Mouse (Mus musculus) megakaryocyte-erythroid progenitor cell, adult 5 weeks (primary cell): ENCODE measurements around the gene Card9. TPM values are rescaled to one million over a fixed set of nuclear protein-coding genes. Genes with fewer than 3 reads are reported as not detected.

ENCODE experiments used
- polyA plus RNA-seq: library from polyadenylated mRNA; stranded (reverse); fragments of >175 nt; gene quantifications from 2 replicates; pipeline ENCODE4 v1.2.3, GENCODE M21; 2012

The Card9 gene
- polyA plus RNA-seq, result 222 and 257 TPM in 2 replicates

GRCm38 (mm10) chr2:26360772-26361171 is at the start of gene Card9:
Card9 (minus strand) TSS chr2:26360918.

GRCm38 (mm10) chr2:26408515-26409356 is 48.0 kb upstream of the Card9 start, which contains the start of gene Inpp5e:
Inpp5e (minus strand) TSS chr2:26409203.

GRCm38 (mm10) chr2:26389154-26389690 is 28.5 kb upstream of the Card9 start, which contains the start of the genes Entr1 and Pmpca:
Entr1 (minus strand) TSS chr2:26389316.
Pmpca (plus strand) TSS chr2:26389339.

GRCm38 (mm10) chr2:26380131-26380771 is 19.5 kb upstream of the Card9 start, which contains the start of gene Snapc4:
Snapc4 (minus strand) TSS chr2:26380653.

GRCm38 (mm10) chr2:26351358-26352290 is 9.1 kb downstream of the Card9 start, which contains the start of gene Dnlz:
Dnlz (minus strand) TSS chr2:26352110.

GRCm38 (mm10) chr2:26315072-26315924 is 45.4 kb downstream of the Card9 start, which contains the start of gene Gpsm1:
Gpsm1 (plus strand) TSS chr2:26315515.

Other genes with a start within 250 kb of the Card9 start
- 10.8 and 11.2 TPM in 2 replicates for gene Nacc2, start 237.7 kb downstream of the Card9 start, polyA plus RNA-seq
- 0.06 TPM in 1 of 2 replicates, not detected in the other for gene Lhx3, start 152.6 kb downstream of the Card9 start, polyA plus RNA-seq
- gene Qsox2, start 123.4 kb downstream of the Card9 start, polyA plus RNA-seq, result 5.6 TPM in 2 replicates
- gene Ccdc187, start 66.4 kb downstream of the Card9 start, polyA plus RNA-seq, result 0.02 TPM in 2 replicates
- 54.7 and 77.0 TPM in 2 replicates for gene Gpsm1, start 45.4 kb downstream of the Card9 start, polyA plus RNA-seq
- 18.0 and 21.7 TPM in 2 replicates for gene Dnlz, start 8.8 kb downstream of the Card9 start, polyA plus RNA-seq
- 39.7 and 63.6 TPM in 2 replicates for gene Snapc4, start 19.7 kb upstream of the Card9 start, polyA plus RNA-seq
- gene Entr1, start 28.4 kb upstream of the Card9 start, polyA plus RNA-seq, result 75.4 and 97.5 TPM in 2 replicates
- gene Pmpca, start 28.4 kb upstream of the Card9 start, polyA plus RNA-seq, result 385 and 421 TPM in 2 replicates
- 13.3 and 16.9 TPM in 2 replicates for gene Inpp5e, start 48.3 kb upstream of the Card9 start, polyA plus RNA-seq
- gene Sec16a, start 84.3 kb upstream of the Card9 start, polyA plus RNA-seq, result 30.5 and 33.9 TPM in 2 replicates
- 44.7 and 51.9 TPM in 2 replicates for gene Notch1, start 155.7 kb upstream of the Card9 start, polyA plus RNA-seq
- gene Egfl7, start 219.1 kb upstream of the Card9 start, polyA plus RNA-seq, result 47.7 and 83.0 TPM in 2 replicates
- gene Gm20532, start 225.7 kb upstream of the Card9 start, polyA plus RNA-seq, result 0.26 and 0.64 TPM in 2 replicates
- gene Agpat2, start 243.5 kb upstream of the Card9 start, polyA plus RNA-seq, result 67.6 and 69.0 TPM in 2 replicates